Mouse (Mus musculus) intestine, postnatal 0 days (tissue): ENCODE measurements around the gene Sh2b2. TPM values are rescaled to one million over a fixed set of nuclear protein-coding genes. Genes with fewer than 3 reads are reported as not detected.

Experiments used
- ATAC-seq: fragments of 200-750 bp; cut with Nextera tagmentation; 2 replicates; pipeline ENCODE4 v1.8.0; 2017; ENCODE audit warnings: mild to moderate bottlenecking, moderate TSS enrichment, moderate library complexity
- H3K27ac ChIP-seq: fragments of 300-500 bp; sonication (generic); 2 replicates; pipeline ENCODE4 v1.5.1; 2014; ENCODE audit warnings: mild to moderate bottlenecking, low read depth, low read length, moderate library complexity
- H3K27me3 ChIP-seq: fragments of 300-500 bp; sonication (generic); replicated peaks from 2 replicates; pipeline ENCODE4 v1.6.1; 2014; ENCODE audit warnings: low read length, mixed read lengths; ENCODE audit not compliant: control insufficient read depth, insufficient read depth
- H3K36me3 ChIP-seq: fragments of 300-500 bp; sonication (generic); 2 replicates; pipeline ENCODE4 v1.6.1; 2014; ENCODE audit warnings: mild to moderate bottlenecking, moderate library complexity; ENCODE audit not compliant: control insufficient read depth, insufficient read depth
- H3K4me1 ChIP-seq: fragments of 300-500 bp; sonication (generic); replicated peaks from 2 replicates; pipeline ENCODE4 v1.6.1; 2014; ENCODE audit warnings: antibody characterized with exemption, low read length, mixed read lengths; ENCODE audit not compliant: control insufficient read depth, insufficient read depth
- H3K4me2 ChIP-seq: fragments of 300-500 bp; sonication (generic); replicated peaks from 2 replicates; pipeline ENCODE4 v1.6.1; 2014; ENCODE audit warnings: low read depth, mild to moderate bottlenecking, moderate library complexity
- H3K4me3 ChIP-seq: fragments of 300-500 bp; sonication (generic); 2 replicates; pipeline ENCODE4 v1.5.1; 2014; ENCODE audit warnings: low read depth, low read length
- H3K9ac ChIP-seq: fragments of 300-500 bp; sonication (generic); 2 replicates; pipeline ENCODE4 v1.6.1; 2014; ENCODE audit warnings: mild to moderate bottlenecking, low read depth, low read length
- H3K9me3 ChIP-seq: fragments of 300-500 bp; sonication (generic); 2 replicates; pipeline ENCODE4 v1.6.1; 2016; ENCODE audit warnings: mixed run types; ENCODE audit not compliant: control insufficient read depth
- CTCF ChIP-seq: sonication (generic); IDR thresholded peaks from 2 replicates; pipeline ENCODE4 v1.5.1; 2016; ENCODE audit warnings: low read depth, mild to moderate bottlenecking, control low read depth, antibody characterized with exemption, moderate library complexity
- WGBS: fragments of 180-500 bp; shearing (Covaris S2); extraction: QIAGEN DNeasy Blood & Tissue Kit; methylation state at CpG from one replicate; pipeline ENCODE4 v1.1.7; 2014; 5-methylcytosine and 5-hydroxymethylcytosine counted together
- polyA plus RNA-seq: library from polyadenylated mRNA; unstranded; fragments of >200 nt; fragmentation: Nextera tagmentation; extraction: Ambion mirVana; gene quantifications from 2 replicates; pipeline ENCODE4 v1.2.1, GENCODE M21; 2015

Gene Sh2b2
- polyA plus RNA-seq, 1 experiment from 2014 or later = 1.0 TPM

- ATAC-seq = no peak
- Histone ChIP-seq H3K9me3 (no peaks in the 10 kb centered on the region), H3K4me3 (no peak overlapping the region), H3K4me1 (peaks cover 4% of the 10 kb centered on the region; the same call in 1 of the 2 replicates), H3K4me2 (no peak overlapping the region), H3K36me3 (peaks cover 10% of the 10 kb centered on the region; the same call in 1 of the 2 replicates), H3K27ac (no peak overlapping the region), H3K27me3 (no peaks in the 10 kb centered on the region), H3K9ac (no peak overlapping the region)
- 31% methylated on average over 6 of the region's 6 CpGs for WGBS
- peak; percentile 88 for TF ChIP-seq CTCF
Observed at GRCm38 (mm10) chr5:136258919-136259318, 12.6 kb upstream of the Sh2b2 start.

GRCm38 (mm10) chr5:136252899-136253298 is 6.5 kb upstream of the Sh2b2 start:
- peak; percentile 96 for TF ChIP-seq CTCF
- Histone ChIP-seq H3K27ac (no peak overlapping the region), H3K4me2 (no peak overlapping the region), H3K4me3 (no peak overlapping the region), H3K4me1 (no peaks in the 10 kb centered on the region), H3K27me3 (no peaks in the 10 kb centered on the region), H3K9me3 (no peaks in the 10 kb centered on the region), H3K9ac (no peak overlapping the region), H3K36me3 (peaks cover 21% of the 10 kb centered on the region)
- 24% methylated on average over 17 of the region's 17 CpGs for WGBS
- peak; percentile 46 for ATAC-seq

- Histone ChIP-seq H3K9me3 (no peaks in the 10 kb centered on the region), H3K27ac (no peak overlapping the region), H3K4me3 (no peak overlapping the region), H3K9ac (no peak overlapping the region), H3K4me2 (no peak overlapping the region), H3K27me3 (no peaks in the 10 kb centered on the region), H3K4me1 (no peaks in the 10 kb centered on the region), H3K36me3 (peaks cover 11% of the 10 kb centered on the region)
- peak; percentile 73 for TF ChIP-seq CTCF
- ATAC-seq = no peak
- 55% methylated on average over 7 of the region's 7 CpGs for WGBS
Observed at GRCm38 (mm10) chr5:136251004-136251403, 4.6 kb upstream of the Sh2b2 start.

GRCm38 (mm10) chr5:136248441-136248840 is 2.1 kb upstream of the Sh2b2 start:
- TF ChIP-seq CTCF = no peak
- Histone ChIP-seq H3K27ac (no peak overlapping the region), H3K36me3 (peaks cover 11% of the 10 kb centered on the region; the same call in 1 of the 2 replicates), H3K9ac (no peak overlapping the region), H3K4me3 (no peak overlapping the region), H3K9me3 (no peaks in the 10 kb centered on the region), H3K4me1 (no peaks in the 10 kb centered on the region), H3K27me3 (peaks cover 6% of the 10 kb centered on the region), H3K4me2 (no peak overlapping the region)
- 63% methylated on average over 6 of the region's 6 CpGs for WGBS
- no peak for ATAC-seq

GRCm38 (mm10) chr5:136245541-136246451 is 560 bp downstream of the Sh2b2 start:
- peak overlapping the region; percentile 99 for H3K4me2 ChIP-seq
- H3K4me3 ChIP-seq = peak overlapping the region; percentile 68; the same call in 1 of the 2 replicates
- TF ChIP-seq CTCF = 0 out of 2 replicates have a peak, but pooled peaks have one; percentile 17
- no peaks in the 10 kb centered on the region for H3K4me1 ChIP-seq
- WGBS = 29% methylated on average over 15 of the region's 15 CpGs
- no peaks in the 10 kb centered on the region for H3K9me3 ChIP-seq
- H3K9ac ChIP-seq = no peak overlapping the region
- no peak for ATAC-seq
- peaks cover 10% of the 10 kb centered on the region for H3K27me3 ChIP-seq
- no peaks in the 10 kb centered on the region for H3K36me3 ChIP-seq
- peak overlapping the region; percentile 35; the same call in 1 of the 2 replicates for H3K27ac ChIP-seq

GRCm38 (mm10) chr5:136244762-136245540 is 1.4 kb downstream of the Sh2b2 start:
- ATAC-seq = peak; percentile 32
- H3K4me2 ChIP-seq = peak overlapping the region; percentile 99
- peak overlapping the region; percentile 68 for H3K4me3 ChIP-seq
- under 1% methylated on average over 42 of the region's 57 CpGs for WGBS
- peak overlapping the region; percentile 48; the same call in 1 of the 2 replicates for H3K9ac ChIP-seq
- no peak for TF ChIP-seq CTCF
- no peaks in the 10 kb centered on the region for H3K36me3 ChIP-seq
- peak overlapping the region; percentile 50; the same call in 1 of the 2 replicates for H3K27ac ChIP-seq
- peaks cover 10% of the 10 kb centered on the region for H3K27me3 ChIP-seq
- no peaks in the 10 kb centered on the region for H3K9me3 ChIP-seq
- no peaks in the 10 kb centered on the region for H3K4me1 ChIP-seq
